Mouse (Mus musculus) heart, adult 8-10 months (tissue): Measurements from ENCODE around the gene Nxpe5. TPM values are rescaled to one million over a fixed set of nuclear protein-coding genes. Genes with fewer than 3 reads are reported as not detected.

ENCODE experiments used
- DNase-seq: peaks from one replicate; pipeline ENCODE4 v3.0.0; 2022; ENCODE audit warnings: low spot score
- total RNA-seq, 4 experiments: library from RNA; stranded (reverse); gene quantifications; 2 replicates each; pipeline ENCODE4 v1.2.4; 2022

Gene Nxpe5
- total RNA-seq, 4 experiments from 2014 or later = 0.56 to 1.3 (median 0.66) TPM

DNA sequence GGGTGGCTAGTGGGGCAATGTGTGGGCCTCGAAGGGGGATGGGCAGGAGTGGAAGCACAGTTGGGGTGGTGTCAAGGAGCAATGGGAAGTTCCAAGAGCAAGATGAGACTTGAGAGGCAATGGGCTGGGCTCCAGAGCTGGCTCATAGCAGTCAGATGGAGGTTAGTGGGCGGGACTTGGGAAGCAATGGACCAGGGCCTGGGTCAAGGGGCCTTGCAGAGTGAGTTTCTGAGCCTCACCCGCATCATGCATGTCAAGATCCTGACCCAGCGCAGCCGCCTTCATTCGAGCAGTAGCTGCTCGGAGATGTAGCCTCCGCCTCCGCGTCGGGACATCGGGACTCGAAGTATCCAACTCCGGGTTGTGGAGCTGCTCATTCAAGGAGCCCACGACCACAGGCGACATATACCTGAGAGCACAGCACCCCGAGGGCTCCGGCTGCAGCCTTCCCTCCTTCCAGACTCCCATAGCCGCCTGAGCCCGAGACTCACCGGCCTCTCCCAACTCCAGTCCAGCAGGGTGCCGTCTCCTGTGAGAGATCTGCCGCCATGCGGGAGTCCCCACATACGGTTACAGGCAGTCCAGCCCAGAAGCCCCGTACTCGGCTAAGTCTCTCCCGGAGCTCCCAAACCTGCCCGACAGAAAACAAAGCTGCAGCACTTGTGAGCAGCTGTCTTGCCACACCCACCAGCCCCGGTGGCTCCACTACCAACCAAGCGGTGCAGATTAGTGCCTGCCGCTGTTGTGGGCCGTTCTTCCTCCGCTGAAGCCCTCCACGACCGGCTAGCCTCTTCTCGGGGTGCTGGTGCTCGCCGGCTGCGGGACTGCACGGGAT is 49.7 kb downstream of the Nxpe5 start:
- DNase-seq = no peak

DNA sequence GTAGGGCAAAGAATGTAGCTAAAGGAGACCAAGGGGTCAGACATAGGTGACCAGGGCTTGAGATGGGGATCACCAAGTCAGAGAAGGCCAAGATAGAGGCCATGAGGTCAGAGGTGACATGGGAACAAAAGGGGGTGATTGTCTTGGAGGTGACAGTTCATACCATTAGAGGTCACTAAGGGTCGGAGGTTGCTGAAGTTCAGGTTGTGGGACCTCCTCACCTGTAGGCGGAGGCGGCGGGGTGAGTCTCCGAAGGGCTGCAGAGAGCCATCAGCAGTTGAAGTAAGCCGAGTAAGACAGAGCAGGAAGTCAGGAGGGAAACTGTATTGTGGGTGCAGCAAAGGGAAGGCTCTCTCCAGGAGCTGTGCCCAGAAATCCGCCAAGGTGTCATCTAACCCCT is 52.3 kb downstream of the Nxpe5 start:
- no peak for DNase-seq

DNA sequence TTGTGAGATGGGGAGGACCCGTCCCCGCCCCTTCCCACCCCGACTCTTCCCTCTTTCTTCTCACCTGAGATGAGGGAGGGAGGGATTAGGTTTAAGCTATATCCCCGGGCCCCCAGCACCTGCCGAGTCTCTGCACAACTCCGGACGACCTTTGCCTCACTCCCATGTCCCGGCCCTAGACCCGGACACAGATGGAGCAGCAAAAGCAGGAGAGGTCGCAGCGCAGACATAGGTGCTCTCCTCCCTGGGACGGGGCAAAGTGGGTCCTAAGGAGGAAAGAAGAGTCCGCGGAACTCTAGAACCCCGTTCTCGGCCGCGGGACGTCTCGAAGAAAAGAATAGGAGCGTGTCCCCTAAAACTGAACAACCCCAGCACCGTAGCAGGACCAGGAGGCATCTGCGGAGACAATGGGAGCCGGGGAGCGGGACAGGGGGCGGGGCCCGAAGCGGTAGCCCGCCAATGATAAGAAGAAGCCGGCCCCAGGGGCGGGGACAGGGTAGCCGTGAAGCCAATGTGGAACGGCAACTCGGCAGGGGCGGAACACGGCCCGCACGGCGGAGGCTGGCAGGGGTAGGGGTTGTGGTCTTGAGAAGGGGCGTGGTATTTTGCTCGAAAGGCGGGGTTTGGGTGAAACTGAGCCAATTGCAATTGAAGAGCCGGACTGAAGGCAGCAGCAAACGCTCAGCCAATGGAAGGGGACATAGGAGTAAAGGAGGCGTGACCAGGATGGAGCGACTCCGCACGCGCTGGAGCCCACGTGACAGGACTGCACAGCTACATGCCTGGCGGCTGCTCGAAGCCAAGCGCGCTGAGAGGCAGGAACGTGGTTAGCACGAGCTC is 54.1 kb downstream of the Nxpe5 start, which contains the start of the genes Gm43720, Gpc2 and Stag3:
TSS of gene Gm43720 (minus strand) at position 374 of the 840 bp plus-strand sequence.
TSS of gene Gpc2 (minus strand) at position 421 of the 840 bp plus-strand sequence.
TSS of gene Stag3 (plus strand) at position 656 of the 840 bp plus-strand sequence.
- peak; percentile 67 for DNase-seq

DNA sequence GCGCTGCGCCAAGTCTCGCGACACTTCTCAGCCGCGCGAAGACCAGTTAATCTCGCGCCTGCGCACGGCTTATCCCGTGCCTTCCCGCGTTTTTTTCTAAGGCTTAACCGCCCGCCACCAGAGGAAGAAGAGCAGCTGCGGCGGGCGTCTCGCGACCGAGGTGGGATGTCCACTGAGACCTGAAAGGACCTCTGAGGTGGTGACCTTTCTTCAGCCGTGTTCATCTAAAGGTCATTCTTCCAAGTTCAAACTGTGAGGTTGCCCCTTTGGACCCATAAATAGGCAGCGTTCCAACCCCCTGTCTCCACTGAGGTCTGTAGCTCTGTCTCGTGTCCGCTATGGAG is 54.7 kb downstream of the Nxpe5 start:
- no peak for DNase-seq

DNA sequence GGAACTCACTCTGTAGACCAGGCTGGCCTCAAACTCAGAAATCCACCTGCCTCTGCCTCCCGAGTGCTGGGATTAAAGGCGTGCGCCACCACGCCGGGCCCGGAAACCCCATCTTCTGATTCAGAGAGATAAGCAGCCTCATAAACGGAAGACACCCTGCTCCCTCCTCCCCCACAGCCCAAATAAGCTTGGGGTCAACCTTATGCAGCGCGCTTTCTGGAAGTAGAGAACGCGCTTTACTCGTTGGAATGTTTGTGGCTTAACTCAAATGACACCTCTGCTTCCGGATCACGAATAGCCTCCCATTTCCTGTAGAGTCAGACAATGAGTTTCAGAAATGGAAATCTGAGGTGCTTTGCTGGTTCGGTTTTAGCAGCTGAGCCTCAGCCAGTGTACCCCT is 55.1 kb downstream of the Nxpe5 start:
- no peak for DNase-seq

DNA sequence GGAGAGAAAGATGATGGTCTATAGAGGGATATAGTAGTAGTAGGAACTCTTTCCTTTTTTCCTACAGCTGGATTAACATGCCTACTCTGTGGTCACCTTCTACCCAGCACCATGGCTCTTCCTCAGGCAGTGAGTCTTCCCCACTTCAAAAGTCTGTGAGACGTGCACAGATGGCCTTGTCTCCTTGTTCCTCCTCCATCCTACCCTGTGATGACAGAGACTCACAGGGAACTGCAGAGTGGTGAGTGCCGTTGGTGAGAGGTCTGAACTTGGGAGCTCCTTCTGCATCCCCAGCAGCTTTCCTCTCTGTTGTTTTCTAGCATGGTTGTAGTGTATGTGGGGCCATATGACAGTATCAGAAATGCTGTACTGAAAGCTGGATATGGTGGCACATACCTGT is 56.1 kb downstream of the Nxpe5 start:
- DNase-seq = no peak

DNA sequence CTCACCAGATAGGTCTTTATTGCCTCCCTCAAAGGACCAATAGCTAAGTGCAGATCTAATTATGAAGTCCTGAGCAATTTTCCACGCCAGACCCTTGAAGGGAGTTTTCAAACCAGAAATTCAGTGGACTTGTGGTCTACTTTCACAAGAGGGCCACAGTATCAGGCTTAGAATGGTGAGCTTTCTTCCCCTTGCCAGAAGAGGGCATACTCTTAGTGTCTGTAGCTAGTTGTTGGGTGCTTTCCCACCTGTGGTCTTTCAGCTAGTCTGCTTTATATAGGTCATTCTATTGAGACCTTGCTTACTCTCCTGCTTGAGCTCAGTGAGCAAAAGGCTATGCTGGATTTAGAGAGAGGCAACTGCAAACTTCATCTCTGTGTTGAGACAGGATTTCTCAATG is 57.8 kb downstream of the Nxpe5 start:
- DNase-seq = no peak

DNA sequence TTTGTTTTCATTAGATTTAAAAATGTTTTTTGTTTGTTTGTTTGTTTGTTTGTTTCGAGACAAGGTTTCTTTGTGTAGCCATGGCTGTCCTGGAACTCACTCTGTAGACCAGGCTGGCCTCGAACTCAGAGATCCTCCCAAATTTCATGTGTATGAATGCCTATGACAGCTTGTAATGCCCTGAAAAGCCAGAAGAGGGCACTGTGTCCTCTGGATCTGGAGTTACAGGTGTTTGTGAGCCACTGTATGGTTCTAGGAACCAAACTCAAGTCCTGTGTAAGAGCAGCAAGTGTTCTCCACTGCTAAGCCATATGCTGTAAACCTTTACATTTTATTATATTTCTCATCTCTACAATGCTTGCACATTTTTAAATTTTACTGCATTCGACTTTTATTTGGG is 62.2 kb downstream of the Nxpe5 start:
- DNase-seq = no peak

DNA sequence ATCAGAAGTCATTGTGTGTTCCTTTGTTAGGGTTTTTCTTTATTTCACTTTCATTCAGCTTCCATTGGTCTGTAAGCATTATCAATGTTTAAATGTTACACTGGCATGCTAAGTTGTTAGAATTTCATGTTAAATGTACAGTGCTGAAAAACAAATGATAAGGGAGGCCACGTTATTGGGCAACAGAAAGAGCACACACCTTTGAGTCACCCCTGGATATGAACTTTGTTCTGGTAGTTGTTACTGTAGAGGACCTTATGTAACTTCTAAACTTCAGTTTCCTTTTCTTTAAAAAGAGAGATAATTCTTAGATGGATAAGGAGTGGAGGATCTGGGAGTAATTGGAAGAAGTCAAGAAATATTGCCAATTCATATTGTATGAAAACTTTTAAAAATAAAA is 65.9 kb downstream of the Nxpe5 start:
- no peak for DNase-seq

DNA sequence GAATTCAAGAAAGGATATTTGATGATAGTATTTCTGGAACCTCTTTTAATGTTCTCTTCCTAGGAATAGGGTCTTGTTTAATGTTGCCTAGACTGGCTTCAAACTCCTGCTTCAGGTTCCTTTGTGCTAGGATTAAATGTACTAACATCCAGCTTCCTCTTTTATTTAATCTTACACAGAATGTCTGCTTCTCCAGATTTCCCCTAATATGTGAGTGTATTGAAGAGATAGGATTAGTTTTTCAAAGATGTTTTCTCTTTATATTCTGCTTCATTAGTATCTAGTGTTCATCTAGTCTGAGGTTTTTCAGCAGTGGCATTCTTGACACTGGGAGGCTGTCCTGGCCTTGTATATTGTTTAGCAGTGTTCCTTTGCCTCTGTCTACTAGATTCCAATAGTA is 68.5 kb downstream of the Nxpe5 start:
- no peak for DNase-seq

DNA sequence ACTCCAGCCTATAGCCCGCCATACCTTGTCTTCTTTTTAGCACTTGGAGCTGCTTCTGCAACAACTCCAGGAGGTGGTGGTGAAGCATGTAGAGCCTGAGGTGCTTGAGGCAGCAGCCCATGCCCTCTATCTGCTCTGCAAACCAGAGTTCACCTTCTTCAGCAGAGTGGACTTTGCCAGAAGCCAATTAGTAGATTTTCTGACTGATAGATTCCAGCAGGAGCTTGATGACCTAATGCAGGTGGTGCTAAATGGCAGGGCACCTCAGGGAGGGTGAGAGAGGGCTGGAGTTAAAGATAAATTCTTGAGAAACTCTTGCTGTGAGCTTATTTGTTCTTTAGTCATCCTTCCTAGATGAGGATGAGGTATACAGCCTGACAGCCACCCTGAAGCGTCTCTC is 73.9 kb downstream of the Nxpe5 start:
- DNase-seq = no peak

Other genes with a start within 250 kb of the Nxpe5 start
- gene Azgp1, start 244.4 kb upstream of the Nxpe5 start, total RNA-seq = not detected
- gene Smok3a, start 204.6 kb upstream of the Nxpe5 start, total RNA-seq = not detected
- gene Smok3b, start 204.5 kb upstream of the Nxpe5 start, total RNA-seq = not detected
- not detected for gene Smok3c, start 172.7 kb upstream of the Nxpe5 start, total RNA-seq
- gene Zkscan1, start 140.8 kb upstream of the Nxpe5 start, total RNA-seq = 10 to 100 TPM; 13.7 to 16.2 (median 15.3) TPM
- 10 to 100 TPM; 11.2 to 12.9 (median 11.9) TPM for gene Zscan21, start 109.0 kb upstream of the Nxpe5 start, total RNA-seq
- gene Zfp113, start 70.2 kb upstream of the Nxpe5 start, total RNA-seq = 1 to 10 TPM; 6.2 to 8.5 (median 8.3) TPM
- gene Cops6, start 64.8 kb upstream of the Nxpe5 start, total RNA-seq = 100 to 1,000 TPM; 117 to 139 (median 133) TPM
- 10 to 100 TPM in 1 of 4 experiments, 1 to 10 TPM in 3; 6.0 to 11.3 (median 7.6) TPM for gene Ap4m1, start 53.9 kb upstream of the Nxpe5 start, total RNA-seq
- gene Mcm7, start 53.5 kb upstream of the Nxpe5 start, total RNA-seq = 10 to 100 TPM in 1 of 4 experiments, 1 to 10 TPM in 3; 7.2 to 11.5 (median 8.2) TPM
- 10 to 100 TPM; 32.6 to 34.7 (median 34.2) TPM for gene Taf6, start 38.4 kb upstream of the Nxpe5 start, total RNA-seq
- gene Cnpy4, start 38.4 kb upstream of the Nxpe5 start, total RNA-seq = 1 to 10 TPM; 4.9 to 7.0 (median 5.9) TPM
- gene Mblac1, start 31.6 kb upstream of the Nxpe5 start, total RNA-seq = 1 to 10 TPM; 1.8 to 4.3 (median 2.4) TPM
- 10 to 100 TPM; 54.5 to 61.7 (median 56.2) TPM for gene Lamtor4, start 29.6 kb downstream of the Nxpe5 start, total RNA-seq
- 1 to 10 TPM; 2.7 to 4.4 (median 3.4) TPM for gene BC037034, start 38.1 kb downstream of the Nxpe5 start, total RNA-seq
- gene Gal3st4, start 46.9 kb downstream of the Nxpe5 start, total RNA-seq = under 1 TPM in 1 of 4 experiments, not detected in 3; 0.17 TPM
- gene Gm43720, start 54.1 kb downstream of the Nxpe5 start, total RNA-seq = not detected
- gene Gpc2, start 54.1 kb downstream of the Nxpe5 start, total RNA-seq = under 1 TPM in 2 of 4 experiments, not detected in 2; 0.22 to 0.34 TPM
- not detected for gene Stag3, start 54.3 kb downstream of the Nxpe5 start, total RNA-seq
- under 1 TPM in 1 of 4 experiments, not detected in 3; 0.52 TPM for gene Pvrig, start 116.1 kb downstream of the Nxpe5 start, total RNA-seq
- 1 to 10 TPM; 3.8 to 7.6 (median 5.1) TPM for gene Zfp157, start 215.6 kb downstream of the Nxpe5 start, total RNA-seq